Mouse (Mus musculus) heart, postnatal 0 days (tissue): ENCODE results near the gene Prkcb.

Experiments
- CTCF ChIP-seq: IDR thresholded peaks from 2 replicates; pipeline ENCODE4 v1.5.1; 2016; ENCODE audit warnings: antibody characterized with exemption, control low read depth, low read depth
- EP300 ChIP-seq: IDR thresholded peaks from 2 replicates; pipeline ENCODE4 v1.6.1; 2016; ENCODE audit warnings: antibody characterized with exemption, low read depth

DNA sequence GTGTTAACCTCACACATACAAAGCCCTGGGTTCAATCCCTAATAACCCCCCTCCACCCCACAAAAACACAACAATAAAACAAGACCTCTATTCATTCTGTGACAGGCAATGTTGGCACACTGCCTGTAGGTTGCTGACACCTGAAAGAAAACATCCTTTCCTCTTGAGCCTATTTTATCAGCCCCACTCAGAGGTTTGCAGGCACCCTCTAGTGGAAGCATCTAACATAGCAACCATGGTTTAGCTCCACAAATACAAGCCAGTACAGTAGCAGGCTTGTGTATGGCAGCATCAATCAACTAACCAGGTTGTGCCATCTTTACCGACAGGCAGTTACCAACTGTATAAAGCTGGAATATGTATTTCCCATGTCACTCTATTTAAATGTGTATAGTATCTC is 46.3 kb upstream of the Prkcb start:
- TF ChIP-seq CTCF (peak; percentile 72), EP300 (no peak)
